Mouse (Mus musculus) cerebellum, adult 9-10 months (tissue): ENCODE data around the gene Hist2h2ac.
"Not testable (repeated sequence)": the region's sequence is repeated elsewhere in the genome, so short reads cannot be mapped to it uniquely, and the experiment has no call there.

ENCODE experiments used
- DNase-seq: peaks from one replicate; pipeline ENCODE4 v3.0.0; 2022

Hist2h2ac gene

DNA sequence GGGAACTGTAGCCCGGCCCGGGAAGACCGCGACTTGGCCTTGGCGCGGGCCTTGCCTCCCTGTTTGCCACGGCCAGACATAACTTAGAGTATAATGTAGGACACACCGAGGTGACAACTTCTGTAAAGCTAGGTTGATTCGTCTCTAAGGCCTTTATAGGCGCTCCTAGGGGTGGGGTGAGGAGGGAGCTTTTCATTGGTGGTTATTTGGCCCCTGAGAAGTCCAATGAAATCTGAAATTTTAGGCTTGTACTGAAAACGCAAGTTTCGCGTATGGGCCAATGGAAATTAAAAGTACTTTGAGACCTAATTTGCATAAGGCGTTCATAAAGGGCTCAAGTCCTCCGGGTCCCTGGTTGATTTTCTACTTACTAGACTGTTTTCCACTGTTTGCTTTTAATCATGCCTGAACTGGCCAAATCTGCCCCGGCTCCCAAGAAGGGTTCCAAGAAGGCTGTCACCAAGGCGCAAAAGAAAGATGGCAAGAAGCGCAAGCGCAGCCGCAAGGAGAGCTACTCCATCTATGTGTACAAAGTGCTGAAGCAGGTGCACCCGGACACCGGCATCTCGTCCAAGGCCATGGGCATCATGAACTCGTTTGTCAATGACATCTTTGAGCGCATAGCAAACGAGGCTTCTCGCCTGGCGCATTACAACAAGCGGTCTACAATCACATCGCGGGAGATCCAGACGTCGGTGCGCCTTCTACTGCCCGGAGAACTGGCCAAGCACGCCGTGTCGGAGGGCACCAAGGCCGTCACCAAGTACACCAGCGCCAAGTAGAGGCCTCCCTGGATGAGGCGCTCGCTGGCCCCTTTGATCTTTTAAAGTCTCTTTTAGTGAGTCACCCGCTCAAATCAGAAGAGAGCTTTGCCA is at the start of gene Hist2h2ac, which contains the start of gene Hist2h2be:
TSS of gene Hist2h2ac (minus strand) at position 116 of the 875 bp plus-strand sequence.
TSS of gene Hist2h2be (plus strand) at position 355 of the 875 bp plus-strand sequence.
- peak; percentile 95 for DNase-seq

DNA sequence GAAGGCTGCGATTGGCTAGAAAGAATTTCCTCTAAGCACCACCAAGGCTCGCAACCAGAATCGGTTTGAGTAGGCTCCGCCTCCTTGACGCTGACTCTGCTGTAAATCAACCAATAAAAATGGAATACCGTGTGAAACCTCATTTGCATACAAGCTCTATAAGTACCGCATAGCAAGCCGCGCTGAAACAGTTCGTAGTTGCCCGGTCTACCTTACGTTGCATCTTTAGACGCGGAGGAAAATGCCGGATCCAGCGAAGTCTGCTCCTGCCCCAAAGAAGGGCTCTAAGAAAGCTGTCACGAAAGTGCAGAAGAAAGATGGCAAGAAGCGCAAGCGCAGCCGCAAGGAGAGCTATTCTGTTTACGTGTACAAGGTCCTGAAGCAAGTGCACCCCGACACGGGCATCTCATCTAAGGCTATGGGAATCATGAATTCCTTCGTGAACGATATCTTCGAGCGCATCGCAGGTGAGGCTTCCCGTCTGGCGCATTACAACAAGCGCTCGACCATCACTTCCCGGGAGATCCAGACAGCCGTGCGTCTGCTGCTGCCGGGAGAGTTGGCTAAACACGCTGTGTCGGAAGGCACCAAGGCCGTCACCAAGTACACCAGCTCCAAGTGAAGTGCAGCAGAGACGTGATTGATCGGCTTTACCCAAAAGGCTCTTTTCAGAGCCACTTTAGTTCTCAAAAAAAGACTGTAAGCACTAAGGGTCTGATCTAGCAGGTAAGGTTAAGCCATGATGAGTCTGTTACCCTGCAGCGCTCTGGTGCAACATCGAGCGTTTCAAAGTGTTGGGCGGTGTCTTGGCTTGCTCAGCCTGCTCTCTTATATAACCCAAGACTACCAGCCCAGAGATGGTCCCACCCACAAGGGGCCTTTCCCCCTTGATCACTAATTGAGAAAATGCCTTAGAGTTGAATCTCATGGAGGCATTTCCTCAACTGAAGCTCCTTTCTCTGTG is 49.1 kb upstream of the Hist2h2ac start, which contains the start of gene Hist2h2bb:
TSS of gene Hist2h2bb (plus strand) at position 242 of the 964 bp plus-strand sequence.
- DNase-seq, result peak; percentile 98

DNA sequence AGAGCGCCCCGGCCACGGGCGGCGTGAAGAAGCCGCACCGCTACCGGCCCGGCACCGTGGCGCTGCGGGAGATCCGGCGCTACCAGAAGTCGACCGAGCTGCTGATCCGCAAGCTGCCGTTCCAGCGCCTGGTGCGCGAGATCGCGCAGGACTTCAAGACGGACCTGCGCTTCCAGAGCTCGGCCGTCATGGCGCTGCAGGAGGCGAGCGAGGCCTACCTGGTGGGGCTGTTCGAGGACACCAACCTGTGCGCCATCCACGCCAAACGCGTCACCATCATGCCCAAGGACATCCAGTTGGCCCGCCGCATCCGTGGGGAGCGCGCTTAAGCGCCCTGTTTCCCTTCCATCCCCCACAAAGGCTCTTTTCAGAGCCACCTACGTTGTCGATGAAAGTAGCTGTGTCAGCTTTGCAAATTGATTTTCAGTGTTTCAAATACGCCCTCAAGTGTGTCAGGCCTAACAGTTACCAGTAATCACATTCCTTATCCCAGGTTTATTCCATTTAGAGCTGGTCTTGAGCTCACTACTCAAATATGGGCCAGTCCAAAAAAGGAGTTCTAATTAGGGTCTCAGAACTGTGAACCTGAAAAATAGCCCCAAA is 48.2 kb upstream of the Hist2h2ac start:
- DNase-seq, result not testable (repeated sequence)

DNA sequence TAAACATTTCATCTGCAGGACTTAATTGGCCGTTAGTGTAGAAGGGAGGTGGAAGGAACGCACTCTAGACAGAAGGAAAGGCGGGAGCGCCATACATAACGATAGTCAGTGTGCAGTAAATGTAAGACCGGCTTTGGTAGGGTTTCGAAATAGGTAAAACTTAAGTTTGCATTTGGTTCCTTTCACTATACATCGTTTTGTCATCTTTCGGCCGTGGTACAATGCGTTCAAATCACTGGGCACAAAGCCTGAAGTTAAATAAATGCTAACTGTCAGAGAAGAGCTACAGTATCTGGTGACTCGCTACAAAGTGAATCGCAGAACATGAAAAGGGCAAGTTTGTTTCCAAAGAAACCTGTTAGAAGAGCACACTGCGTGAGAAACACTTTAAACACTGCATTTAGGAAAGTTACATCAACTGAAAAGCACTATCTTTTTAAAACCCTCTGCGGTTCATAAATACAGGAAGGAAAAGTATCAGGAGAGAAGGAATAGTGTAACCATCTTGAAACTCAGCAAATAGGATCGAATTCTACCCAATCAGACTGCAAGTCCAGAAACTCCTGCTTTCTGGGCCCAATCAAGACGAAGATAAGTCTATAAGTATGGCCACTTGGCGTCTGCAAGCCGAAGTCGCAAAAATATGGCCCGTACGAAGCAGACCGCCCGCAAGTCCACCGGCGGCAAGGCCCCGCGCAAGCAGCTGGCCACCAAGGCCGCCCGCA is 47.5 kb upstream of the Hist2h2ac start, which contains the start of gene Hist2h3b:
TSS of gene Hist2h3b (plus strand) at position 604 of the 725 bp plus-strand sequence.
- peak; percentile 90 for DNase-seq

DNA sequence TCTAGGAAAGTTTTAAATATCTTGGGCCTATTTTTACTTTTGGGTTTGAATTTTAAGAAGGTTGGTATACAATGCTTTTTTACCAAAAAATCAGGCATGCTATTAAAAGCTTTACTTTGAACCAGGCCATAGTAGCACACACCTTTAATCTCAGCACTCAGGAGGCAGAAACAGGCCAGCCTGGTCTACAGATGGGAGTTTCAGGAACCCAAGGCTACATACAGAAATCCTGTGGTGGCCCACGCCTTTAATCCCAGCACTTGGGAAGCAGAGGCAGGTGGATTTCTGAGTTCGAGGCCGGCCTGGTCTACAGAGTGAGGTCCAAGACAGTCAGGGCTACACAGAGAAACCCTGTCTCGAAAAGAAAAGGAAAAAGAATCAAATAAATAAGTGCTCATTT is 46.9 kb upstream of the Hist2h2ac start:
- DNase-seq, result no peak

DNA sequence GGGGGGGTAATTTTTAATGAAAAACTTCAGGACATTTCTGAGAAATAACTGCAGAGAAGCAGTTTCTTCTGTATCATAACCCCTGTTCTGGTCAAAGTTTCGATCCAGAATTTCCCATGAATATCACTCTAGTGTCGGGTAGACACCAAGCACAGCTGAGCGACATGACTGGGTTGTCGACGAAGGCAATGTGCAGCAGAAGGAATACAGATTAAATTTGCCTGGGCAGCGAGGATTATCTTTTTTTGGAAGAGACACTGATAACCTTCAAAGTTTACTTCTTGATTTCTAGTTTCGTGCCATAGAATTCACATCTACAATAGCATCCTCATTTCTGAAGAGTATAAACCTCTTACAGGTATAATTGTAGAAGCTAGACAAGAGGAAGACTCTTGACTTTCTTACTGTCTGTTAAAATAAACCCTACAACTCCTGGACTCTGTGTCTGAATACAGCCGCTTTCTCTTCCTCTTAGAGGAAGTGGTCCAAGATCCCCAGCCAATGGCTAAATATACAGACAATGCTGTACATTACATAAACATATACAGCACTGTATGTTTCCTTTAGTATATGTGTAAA is 45.5 kb upstream of the Hist2h2ac start:
- peak; percentile 34 for DNase-seq

DNA sequence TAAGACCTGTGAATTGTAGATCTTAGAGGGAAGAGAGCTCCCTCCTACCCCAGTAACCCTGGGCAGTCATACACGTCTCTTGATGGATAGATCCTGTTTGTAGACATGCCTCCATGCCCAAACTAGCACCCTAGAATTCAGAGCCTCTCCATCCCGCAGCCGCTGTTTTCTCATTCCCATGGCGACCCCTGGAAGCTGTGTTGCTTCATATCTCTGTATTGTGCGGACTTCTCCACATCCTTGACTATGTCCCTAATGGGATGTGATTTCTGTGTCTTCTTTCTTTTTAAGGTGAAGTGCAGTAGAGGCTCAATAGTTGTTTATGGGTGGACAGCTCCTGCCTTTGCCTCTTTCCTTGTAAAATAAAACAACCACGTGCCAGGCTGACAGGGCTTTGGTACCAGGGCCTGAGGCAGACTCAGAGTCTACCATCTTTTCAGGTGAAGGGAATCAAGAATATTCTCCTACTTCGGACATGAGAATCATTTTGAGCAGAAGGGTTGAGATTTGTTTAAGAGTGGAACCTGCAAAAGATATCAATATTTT is 43.8 kb upstream of the Hist2h2ac start:
- DNase-seq, result no peak

DNA sequence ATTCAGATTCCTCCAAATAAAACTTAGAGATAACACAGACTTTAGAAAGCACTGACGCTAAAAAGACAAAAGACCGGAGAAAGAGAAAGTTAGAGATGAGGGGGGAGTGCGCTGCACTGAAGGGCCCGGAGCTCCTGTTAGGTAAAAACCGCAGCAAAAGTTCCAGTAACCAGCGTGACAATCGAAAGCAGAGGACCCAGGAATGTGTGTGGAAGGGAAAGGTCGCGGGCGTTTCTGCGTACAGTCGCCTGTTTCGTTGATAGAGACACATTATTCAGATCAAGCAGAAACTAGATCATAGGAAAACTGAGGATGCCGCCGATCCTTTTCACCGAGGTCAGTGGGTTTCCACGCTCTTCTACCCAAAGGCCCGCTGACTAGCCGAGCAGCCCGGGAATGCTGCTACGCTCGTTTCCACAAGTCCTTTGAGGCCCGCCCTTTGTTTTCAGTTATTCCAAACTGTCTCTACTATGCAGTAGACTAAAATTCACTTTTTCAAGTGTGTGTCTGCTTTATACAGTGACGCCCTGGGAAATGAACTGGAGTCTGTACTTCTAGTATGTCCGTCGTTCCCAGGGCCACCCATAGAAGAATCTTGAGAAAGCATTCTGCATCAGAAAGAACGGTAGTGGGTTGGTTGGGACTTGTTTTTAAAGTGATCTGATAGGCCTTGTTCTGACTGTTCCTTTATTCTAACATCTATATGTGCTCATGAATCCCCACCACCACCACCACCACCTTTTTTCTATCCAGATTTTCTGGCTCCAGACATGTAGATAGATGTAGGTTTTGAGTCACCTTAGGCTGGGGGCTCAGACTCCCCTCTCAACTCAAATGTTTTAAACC is 43.1 kb upstream of the Hist2h2ac start:
- DNase-seq, result peak; percentile 63

DNA sequence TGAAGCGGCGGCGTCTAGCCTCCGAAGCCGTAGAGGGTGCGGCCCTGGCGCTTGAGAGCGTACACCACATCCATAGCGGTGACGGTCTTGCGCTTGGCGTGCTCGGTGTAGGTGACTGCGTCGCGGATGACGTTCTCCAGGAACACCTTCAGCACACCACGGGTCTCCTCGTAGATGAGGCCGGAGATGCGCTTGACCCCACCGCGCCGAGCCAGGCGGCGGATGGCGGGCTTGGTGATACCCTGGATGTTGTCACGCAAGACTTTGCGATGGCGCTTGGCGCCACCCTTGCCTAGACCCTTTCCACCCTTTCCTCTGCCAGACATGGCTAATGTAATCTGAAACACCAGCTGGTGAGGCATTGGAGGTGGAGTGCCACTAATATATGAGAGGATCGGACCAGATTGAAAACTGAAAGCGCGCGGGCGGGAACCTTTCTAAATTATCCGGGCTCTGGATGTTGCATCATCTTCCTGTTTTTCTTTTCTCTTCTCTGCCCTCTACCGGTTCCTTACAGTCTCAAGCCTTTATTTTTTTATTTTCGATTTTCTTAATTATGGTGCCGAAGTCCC is 42.4 kb upstream of the Hist2h2ac start, which contains the start of gene Hist2h4:
TSS of gene Hist2h4 (minus strand) at position 333 of the 572 bp plus-strand sequence.
- peak; percentile 100 for DNase-seq

DNA sequence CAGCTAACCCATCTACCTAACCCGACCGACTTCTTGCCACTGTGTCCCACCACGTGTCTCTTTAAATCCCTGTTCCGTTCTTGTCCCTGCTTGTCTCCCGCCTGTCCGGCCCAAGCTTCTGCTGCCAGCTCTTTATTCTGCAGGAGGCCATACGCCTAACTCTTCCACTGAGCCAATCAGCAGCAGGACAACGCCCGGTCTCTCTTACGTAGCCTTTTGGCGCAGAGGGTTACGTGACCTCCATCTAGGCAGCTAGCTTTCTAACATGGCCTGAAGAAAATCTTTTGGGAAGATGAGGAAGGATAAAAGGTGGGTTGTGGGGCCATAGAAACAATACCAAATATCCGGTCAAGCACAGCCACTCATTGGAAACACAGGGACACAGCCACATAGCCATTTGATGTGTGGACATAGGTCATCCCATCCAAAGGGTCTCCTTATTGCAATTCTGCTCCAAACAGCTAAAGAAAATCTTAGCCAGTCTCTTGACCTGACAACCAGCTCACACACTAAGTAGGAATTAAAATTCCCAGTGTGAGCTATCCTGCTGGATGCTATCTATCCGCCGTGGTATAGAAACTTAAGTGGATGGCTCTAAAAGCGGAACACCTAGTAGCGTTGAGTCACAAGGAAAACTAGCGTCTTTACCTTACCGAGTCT is 41.7 kb upstream of the Hist2h2ac start:
- peak; percentile 95 for DNase-seq

DNA sequence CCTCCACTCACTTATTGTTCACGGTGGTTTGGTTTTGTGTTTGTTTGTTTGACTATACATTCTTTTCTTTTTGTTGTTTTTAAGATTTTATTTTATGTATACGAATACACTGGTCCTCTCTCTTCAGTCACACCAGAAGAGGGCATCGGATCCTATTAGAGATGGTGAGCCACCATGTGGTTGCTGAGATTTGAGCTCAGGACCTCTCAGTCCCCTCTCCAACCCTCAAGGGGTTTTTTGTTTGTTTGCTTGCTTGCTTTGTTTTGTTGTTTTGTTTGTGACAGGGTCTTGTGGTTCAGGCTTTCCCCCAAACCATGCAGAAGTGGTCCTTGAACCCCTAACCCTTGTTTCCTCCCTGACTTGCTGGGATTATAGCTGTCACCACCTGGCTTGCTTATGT is 40.9 kb upstream of the Hist2h2ac start:
- no peak for DNase-seq

DNA sequence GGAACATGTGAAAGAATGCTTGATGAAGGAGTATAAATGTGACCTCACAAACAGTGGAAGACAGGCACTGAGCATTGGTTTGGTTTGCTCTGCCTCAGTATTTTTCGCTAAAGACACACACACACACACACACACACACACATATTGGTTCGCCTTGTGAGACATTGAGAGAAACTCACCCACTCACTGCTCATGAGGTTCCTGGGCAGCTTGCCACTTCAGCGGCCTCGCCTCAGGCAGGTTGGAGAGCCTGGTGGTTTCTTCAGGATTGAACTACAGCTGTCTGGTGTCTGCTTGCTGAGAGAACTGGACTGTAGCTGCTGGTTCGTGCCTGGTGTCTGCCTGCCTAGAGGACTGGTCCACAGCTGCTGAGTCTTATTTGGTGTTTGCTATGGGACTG is 39.5 kb upstream of the Hist2h2ac start:
- peak; percentile 47 for DNase-seq

DNA sequence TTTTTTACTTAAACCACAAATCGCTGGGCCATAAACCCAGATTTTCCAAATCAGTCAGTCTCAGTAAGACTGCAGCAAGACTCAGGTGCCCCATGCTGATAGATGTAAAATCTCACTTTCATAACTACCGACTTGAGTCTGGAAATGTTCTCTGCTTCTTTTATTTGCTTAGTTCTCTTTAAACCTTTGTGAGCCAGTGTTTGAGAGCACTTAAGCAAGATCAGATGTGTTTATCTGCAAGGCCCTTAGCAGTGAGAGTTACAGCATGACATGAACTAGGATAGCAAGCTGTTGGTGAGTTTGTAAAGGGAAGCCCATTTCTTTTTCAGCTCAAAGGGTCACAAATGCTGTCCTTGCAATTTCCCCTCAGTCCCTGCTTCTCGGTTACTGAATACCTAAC is 36.5 kb upstream of the Hist2h2ac start:
- no peak for DNase-seq

DNA sequence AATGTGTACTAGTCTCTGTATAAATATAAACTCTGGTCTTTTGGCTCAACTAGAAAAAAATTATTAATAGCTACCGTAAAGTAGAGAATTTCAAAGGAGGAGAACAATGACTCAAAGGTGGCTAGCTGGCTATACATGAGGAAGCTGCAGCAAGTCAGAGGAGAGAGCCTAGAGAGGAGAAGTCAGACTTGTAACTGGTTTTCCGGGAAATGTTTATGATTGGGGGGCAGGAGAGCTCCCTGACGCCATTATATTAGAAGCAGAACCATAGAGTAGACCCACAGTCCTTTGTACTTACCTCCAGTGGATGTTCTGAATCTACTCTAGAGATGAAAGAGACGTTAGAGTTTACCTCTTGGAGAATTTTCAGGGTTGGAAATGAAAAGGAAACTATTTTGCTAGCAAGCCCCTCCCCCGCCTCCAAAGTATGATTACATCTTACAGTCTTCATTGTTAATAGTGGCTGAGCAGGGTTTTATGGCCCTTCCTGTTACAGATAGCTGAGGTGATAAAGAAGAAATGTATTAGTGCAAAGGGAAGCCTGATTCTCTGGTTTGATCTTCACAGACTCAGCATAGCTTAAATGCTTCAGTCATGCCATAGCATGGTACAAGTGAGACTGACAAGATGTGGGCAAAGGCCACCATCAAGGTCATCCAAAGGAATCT is 35.4 kb upstream of the Hist2h2ac start:
- no peak for DNase-seq

DNA sequence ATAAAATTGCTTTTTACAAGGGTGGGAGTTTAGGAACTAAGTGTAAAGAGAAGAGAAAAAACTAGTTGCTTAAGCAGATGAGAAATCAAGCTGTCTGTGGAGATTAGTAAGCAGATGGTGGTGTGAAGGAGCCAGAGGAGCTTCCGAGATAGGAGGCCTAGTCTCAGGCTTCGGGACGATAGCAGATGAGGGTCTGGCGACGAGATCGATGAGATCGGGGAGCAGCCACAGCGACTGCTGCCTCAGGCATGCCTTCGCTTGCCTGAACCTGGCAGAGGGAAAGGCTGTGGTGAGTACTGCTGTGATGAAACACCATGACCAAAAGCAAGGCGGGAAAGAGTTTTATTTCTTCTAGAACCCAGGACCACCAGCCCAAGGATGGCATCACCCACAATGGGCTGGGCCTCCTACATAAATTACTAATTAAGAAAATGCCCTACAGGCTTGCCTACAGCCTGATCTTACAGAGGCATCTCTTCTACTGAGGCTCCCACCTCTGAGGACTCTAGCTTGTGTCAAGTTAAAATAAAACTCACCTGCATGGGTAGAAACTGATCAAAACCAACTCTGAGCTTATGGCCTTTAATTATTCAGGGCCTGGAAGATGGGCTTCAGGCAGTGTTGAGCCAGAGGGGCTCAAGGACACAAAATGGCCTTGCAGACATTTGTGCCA is 34.1 kb upstream of the Hist2h2ac start:
- no peak for DNase-seq

DNA sequence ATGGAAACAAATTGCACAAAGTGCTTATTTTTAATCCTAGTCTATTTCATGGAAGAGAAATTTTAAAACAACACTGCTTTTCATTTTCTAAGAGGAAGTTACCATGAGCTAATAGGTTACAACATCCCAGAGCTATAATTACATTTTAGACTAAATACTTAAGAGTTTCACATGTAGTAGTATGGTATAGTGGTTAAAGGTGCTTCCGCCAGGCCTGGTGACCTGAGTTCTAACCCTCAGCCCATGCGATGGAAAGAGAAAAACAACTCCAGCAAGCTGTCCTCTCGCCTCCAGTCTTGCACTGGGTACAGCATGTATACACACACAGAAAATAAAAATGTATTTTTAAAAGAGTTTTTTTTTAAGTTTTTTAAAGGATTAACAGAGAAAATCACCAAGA is 31.1 kb upstream of the Hist2h2ac start:
- DNase-seq, result no peak

DNA sequence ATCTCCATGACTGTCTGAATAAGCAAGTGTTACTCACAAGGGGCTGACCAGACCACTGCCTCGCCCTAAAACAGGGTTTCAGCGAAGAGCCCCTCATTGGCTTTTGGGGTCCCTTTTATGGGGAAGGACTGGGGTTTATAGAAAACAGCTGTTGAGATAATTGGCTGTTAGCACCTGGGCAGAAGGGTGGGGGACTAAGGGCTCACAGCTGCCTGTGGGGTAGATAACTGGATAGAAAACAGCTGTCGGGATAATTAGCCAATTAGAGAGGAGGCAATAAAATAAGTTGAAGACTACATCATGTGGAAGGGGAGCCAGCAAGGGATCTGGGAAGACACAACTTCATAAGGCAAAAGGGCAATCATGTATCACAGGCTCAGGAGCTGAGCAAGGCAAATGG is 30.2 kb upstream of the Hist2h2ac start:
- no peak for DNase-seq

DNA sequence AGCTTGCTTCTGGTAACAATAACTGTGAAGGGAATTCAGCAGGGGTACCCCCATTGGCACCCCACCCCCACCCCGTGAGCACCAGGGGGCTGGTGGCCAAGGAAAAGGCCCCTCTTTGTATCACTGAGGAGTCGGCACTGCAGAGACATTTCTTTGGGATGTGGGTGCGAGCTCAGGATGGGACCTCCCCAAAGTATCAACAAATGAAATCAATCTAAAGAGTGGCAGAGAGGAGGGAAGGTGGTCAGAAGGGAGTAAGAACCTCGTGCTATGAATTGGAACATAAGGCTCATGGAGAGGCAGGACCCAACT is 28.3 kb upstream of the Hist2h2ac start:
- DNase-seq, result no peak
